Mouse (Mus musculus) bone marrow, adult 2 months (tissue): Measurements from ENCODE around the gene Myo10.

Experiments used
- CTCF ChIP-seq: fragments of 200-500 bp; IDR thresholded peaks from 2 replicates; pipeline ENCODE4 v1.5.1; 2011; ENCODE audit warnings: low read length, control low read depth; ENCODE audit not compliant: control insufficient read depth, insufficient read depth
- POLR2A ChIP-seq: fragments of 200-500 bp; IDR thresholded peaks from 2 replicates; pipeline ENCODE4 v1.6.1; 2011; ENCODE audit warnings: low read depth, mild to moderate bottlenecking, control low read depth, low read length, borderline replicate concordance; ENCODE audit not compliant: control insufficient read depth

DNA sequence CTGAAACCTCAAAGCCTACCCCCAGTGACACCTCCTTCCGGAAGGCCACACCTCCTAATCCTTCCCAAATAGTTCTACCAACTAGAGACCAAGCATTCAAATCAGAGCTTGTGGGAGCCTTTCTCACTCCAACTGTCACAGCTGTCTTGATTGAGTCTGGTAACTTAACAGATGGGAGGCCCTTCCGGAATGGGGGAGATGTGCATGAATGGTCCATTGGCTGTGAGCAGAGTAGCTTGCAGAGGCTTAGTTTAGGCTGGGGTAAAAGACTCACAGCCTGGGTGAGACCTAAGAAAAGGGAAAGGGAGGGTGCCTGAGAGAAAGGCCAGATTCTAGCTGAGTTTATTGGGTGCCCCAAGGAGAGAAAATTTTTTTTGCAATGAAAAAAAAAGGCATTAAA is 26.0 kb downstream of the Myo10 start:
- no peak for TF ChIP-seq CTCF
- TF ChIP-seq POLR2A = no peak
